Mouse (Mus musculus) left cerebral cortex, postnatal 25 days (tissue): ENCODE data around the gene Ankmy1. TPM values are rescaled to one million over a fixed set of nuclear protein-coding genes. Genes with fewer than 3 reads are reported as not detected.

ENCODE experiments used
- DNase-seq, 2 experiments: peaks; one replicate each; pipeline ENCODE4 v3.0.0; 2022; ENCODE audit warnings: low spot score in 2 of 2, mixed read lengths in 1 of 2
- intact Hi-C: fragments of 180-260 bp; cut with DNase I; formaldehyde crosslinking; loops from one replicate; pipeline ENCODE4 v1.15.1; 2025
- total RNA-seq, 2 experiments: library from RNA; stranded (reverse); gene quantifications; 2 replicates each; pipeline ENCODE4 v1.2.3; 2021

Ankmy1 gene
- total RNA-seq, result under 1 TPM; 0.32 to 0.41 TPM

DNA sequence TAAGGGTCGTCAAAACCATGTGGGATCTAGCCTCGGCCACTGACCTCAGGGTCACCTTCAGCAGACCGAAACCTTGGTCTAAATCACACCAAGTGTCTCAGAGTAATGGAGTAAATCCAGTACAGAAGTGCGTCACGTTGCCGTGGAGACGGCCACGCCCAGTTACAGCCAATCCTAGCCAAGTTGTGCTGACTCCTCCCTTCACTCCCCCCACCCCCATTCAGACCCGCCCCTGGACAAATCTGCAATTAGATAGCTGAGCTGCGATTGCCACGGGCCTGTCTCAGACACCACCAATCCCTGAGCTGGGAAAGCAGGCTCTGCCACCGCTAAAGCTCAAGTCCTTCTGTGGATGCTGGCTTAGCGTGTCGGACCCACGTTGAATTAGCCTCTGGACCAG lies at the start of gene Ankmy1:
TSS of gene Ankmy1 (minus strand) at position 121 of the 400 bp plus-strand sequence.
- intact Hi-C loops, result no loop called here

DNA sequence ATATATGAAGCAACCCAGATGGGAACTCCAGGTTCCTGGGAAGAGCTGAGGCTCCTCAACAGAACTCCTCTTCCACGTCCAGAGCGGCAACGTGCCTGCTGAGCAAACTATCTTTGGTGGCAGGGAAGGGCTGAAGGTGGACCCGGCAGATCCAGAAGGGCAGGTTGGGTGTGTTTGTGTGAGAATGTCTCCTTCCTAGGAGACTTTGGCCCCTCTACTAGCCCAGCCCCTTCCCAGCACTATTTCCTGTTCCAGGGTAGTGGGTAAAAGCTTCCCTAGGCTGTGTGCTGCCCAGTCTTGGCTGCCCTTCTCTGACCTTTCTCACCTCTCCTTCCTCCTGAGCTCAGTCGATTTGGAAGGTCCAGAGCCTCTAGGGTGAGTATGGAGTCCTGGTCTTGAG lies 47.9 kb upstream of the Ankmy1 start, which contains the start of gene Gpr35:
TSS of gene Gpr35 (plus strand) at position 259 of the 400 bp plus-strand sequence.
- intact Hi-C loops, result no loop called here
- no peak for DNase-seq

More for the DNA sequence above, at the start of gene Ankmy1:
- peak; percentile 73 to 76 for DNase-seq

GRCm38 (mm10) chr1:92949426-92949825 lies 46.7 kb upstream of the Ankmy1 start:
- intact Hi-C loops, result no loop called here
- no peak for DNase-seq

DNA sequence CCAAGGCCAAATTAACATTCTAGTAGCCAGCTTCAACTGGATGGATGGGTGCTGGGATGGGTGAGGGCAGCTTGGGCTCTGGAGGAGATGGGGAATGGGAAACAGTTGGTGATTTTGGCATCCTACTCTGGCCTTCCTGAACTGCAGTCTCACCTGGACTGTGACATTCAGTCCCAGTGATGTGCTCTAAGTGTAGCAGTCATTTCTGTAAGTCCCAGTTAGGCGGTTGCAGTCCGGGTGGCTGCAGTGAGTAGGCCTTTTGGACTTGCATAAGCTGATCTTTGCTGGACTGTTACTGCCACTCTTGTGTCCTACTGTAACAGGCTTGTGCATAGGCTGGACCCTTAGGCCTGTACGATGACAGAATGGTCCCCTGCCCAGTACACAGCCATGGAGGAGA lies 45.3 kb upstream of the Ankmy1 start:
- intact Hi-C loops, result no loop called here
- DNase-seq, result no peak

DNA sequence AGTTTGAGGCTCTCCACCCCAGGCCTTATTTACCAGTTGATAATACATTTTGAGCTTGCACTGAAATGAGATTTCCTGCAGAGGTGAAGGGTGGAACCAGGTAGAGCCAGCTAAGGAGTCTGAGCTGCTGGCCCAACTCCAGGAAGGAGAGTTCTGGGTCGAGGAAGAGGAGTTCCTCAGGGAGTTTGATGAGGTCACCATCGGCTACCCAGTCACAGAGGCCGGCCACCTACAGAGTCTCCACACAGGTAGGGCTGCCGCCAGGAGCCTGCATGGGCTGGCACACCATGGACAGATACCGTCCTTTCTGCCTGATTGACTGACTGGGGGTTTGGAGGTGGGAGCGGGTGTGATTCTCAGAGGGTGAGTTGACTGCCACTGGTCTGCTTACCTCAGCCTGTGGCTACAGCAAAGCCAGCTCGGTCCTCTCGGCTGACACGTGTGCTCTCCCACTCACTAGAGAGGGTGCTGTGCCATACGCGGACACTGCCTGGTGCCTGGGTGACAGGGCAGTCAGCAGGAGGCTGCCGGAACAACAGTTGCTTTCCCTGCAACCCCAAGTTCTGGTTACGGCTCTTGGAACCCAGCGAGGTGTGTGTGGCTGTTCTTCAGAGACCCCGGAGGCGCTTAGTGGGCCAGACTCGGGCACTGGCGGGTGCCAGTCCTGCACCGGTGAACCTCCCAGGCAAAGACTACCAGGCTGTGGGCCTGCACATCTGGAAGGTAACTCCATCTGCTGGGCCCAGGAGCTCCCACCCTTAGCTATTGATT lies 40.7 kb upstream of the Ankmy1 start:
- intact Hi-C loops, result loop anchor here (1.0 kb wide), 1 partner anchor 15 kb away; no protein-coding TSS in a partner anchor
- no peak for DNase-seq

- intact Hi-C loops, result no loop called here
- DNase-seq, result no peak
These were observed 37.0 kb upstream of the Ankmy1 start for GRCm38 (mm10) chr1:92939746-92940145.

- no peak for DNase-seq
- intact Hi-C loops, result no loop called here
These were observed 35.1 kb upstream of the Ankmy1 start for GRCm38 (mm10) chr1:92937797-92938196.

- intact Hi-C loops, result no loop called here
- no peak for DNase-seq
These were observed 33.8 kb upstream of the Ankmy1 start for GRCm38 (mm10) chr1:92936467-92936866.

DNA sequence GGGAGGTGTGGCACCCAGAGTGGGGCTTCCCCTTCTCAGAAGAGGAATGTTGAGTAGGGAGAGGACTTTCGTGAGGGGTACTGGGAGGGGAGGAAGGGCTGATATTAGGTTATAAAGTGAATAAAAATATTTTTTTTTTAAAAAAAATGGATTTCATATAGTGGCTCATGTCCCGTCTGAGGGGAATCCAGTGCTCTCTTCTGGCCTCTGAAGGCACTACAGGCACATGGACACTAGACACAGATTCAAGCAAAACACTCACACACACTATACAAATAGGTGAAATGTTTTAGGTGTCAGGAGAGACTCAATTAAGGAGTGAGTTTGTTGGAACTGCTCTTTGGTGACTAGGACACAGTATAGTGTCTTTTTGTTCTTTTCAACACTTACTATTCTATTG lies 33.3 kb upstream of the Ankmy1 start:
- intact Hi-C loops, result no loop called here
- DNase-seq, result no peak

- intact Hi-C loops, result no loop called here
- no peak for DNase-seq
These were observed 32.6 kb upstream of the Ankmy1 start for GRCm38 (mm10) chr1:92935054-92935962.

DNA sequence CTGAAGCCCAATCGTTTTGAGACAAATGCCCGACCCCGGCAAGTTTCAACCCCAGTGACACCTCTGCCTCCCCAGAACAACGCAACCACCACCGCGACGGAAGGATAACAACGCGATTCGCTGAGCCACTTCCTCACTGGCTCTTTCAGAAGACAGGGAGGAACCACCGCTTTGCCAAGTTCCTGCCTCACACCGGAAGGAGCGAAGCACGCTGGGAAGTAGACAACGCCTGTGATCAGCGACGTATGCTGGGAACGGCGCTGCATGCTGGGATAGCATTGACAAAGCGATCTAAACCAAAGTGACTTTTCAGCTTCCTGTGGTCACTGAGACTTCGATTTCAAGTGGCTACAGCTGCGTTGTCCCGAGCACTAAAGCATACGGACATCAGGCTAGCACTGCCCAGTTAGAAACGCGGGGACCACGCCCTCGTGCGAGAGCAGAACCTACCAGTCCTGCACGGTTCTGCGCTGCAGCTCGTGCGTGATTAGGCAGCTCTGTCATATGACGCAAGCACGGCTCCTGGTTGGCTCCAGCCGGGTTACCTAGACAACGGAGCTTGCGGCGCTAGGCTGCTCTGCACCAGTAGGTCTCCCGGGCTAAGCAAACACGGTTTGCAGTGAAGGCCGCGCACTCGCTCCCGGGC lies 31.6 kb upstream of the Ankmy1 start, which contains the start of gene Capn10:
TSS of gene Capn10 (plus strand) at position 195 of the 646 bp plus-strand sequence.
- peak; percentile 98 to 99 for DNase-seq
- intact Hi-C loops, result loop anchor here (1.0 kb wide), 2 partner anchors 23 to 27 kb away; no protein-coding TSS in a partner anchor

GRCm38 (mm10) chr1:92933611-92934010 lies 30.9 kb upstream of the Ankmy1 start:
- intact Hi-C loops, result loop anchor here (1.0 kb wide), 2 partner anchors 22 to 26 kb away; no protein-coding TSS in a partner anchor
- DNase-seq, result no peak

DNA sequence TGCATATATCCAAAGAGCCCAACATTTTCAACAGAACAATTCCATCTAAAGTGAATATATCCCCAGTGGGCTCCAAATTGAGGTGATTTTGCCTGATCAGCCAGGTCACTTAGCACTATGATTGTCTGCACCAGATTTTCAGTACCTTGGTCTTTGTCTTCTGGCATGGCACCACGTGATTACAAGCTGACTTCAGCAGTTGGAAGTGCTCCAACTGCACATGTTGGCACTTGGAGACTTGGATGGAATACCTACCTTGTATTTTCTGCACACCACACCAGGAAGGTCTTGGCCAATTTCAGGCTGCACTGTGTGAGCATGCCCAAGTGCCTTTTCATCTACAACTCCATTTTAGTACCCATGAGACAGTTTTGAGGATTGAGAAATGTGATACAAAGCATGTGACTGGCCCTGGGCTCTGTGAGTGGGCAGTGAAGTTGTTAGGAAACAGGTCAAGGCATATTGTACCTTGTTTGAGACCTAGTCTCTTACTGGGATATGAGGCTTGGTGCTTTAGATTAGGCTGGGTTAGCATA lies 27.5 kb upstream of the Ankmy1 start:
- DNase-seq, result no peak
- intact Hi-C loops, result no loop called here

DNA sequence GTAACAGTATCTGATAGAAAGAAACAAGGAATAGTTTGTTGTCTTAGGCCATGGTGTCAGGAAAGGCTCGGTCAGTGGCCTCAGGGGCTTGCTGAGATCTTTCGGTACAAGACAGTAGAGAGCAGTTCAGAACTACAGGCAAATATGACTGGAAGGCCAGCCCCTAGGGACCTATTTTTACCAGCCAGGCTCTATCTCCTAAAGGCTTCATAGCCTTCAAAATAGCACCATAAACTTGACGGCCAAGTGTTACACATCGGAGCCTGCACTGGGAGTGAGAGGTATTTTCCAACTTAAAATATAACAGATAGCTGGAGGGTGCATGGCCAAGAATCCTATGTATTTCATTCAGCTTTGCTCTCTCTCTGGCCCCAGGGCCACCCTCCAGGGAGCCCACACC lies 18.8 kb upstream of the Ankmy1 start:
- DNase-seq, result no peak
- intact Hi-C loops, result no loop called here

- no peak for DNase-seq
- intact Hi-C loops, result no loop called here
These were observed 17.9 kb upstream of the Ankmy1 start for GRCm38 (mm10) chr1:92920474-92921200.

GRCm38 (mm10) chr1:92919775-92920174 lies 17.1 kb upstream of the Ankmy1 start:
- intact Hi-C loops, result no loop called here
- DNase-seq, result no peak

GRCm38 (mm10) chr1:92919151-92919550 lies 16.4 kb upstream of the Ankmy1 start:
- intact Hi-C loops, result no loop called here

GRCm38 (mm10) chr1:92916725-92917124 lies 14.0 kb upstream of the Ankmy1 start:
- intact Hi-C loops, result no loop called here

More at GRCm38 (mm10) chr1:92919151-92919550, 16.4 kb upstream of the Ankmy1 start:
- no peak for DNase-seq

GRCm38 (mm10) chr1:92914993-92915392 lies 12.3 kb upstream of the Ankmy1 start:
- intact Hi-C loops, result no loop called here
- no peak for DNase-seq

More at GRCm38 (mm10) chr1:92916725-92917124, 14.0 kb upstream of the Ankmy1 start:
- no peak for DNase-seq
